Mouse (Mus musculus) small intestine, adult 2 months (tissue): Measurements from ENCODE around the gene P2ry4. TPM values are rescaled to one million over a fixed set of nuclear protein-coding genes. Genes with fewer than 3 reads are reported as not detected.

Experiments
- H3K27ac ChIP-seq: fragments of 200-500 bp; 2 replicates; pipeline ENCODE4 v1.5.1; 2012; ENCODE audit warnings: low read depth, low read length, control low read depth, inconsistent platforms; ENCODE audit not compliant: insufficient read depth
- H3K27me3 ChIP-seq: fragments of 200-500 bp; 2 replicates; pipeline ENCODE4 v1.6.1; 2012; ENCODE audit warnings: mild to moderate bottlenecking, moderate library complexity, low read length, inconsistent platforms; ENCODE audit not compliant: control insufficient read depth, insufficient read depth
- H3K36me3 ChIP-seq: fragments of 200-500 bp; 2 replicates; pipeline ENCODE4 v1.6.1; 2012; ENCODE audit warnings: mild to moderate bottlenecking, low read length, control low read depth, inconsistent platforms; ENCODE audit not compliant: control insufficient read depth, insufficient read depth
- H3K4me1 ChIP-seq: fragments of 200-500 bp; 2 replicates; pipeline ENCODE4 v1.6.1; 2012; ENCODE audit warnings: low read length, inconsistent platforms, mixed read lengths; ENCODE audit not compliant: control insufficient read depth, insufficient read depth, insufficient read length
- H3K4me3 ChIP-seq: fragments of 200-500 bp; 2 replicates; pipeline ENCODE4 v1.5.1; 2012; ENCODE audit warnings: low read depth, mild to moderate bottlenecking, control low read depth, inconsistent platforms, low read length, moderate library complexity
- CTCF ChIP-seq: fragments of 200-500 bp; IDR thresholded peaks from 2 replicates; pipeline ENCODE4 v1.5.1; 2012; ENCODE audit warnings: low read depth, mild to moderate bottlenecking, control low read depth, inconsistent platforms, low read length, moderate library complexity, mixed read lengths; ENCODE audit not compliant: insufficient replicate concordance, insufficient read length; ENCODE audit errors: extremely low read depth
- POLR2A ChIP-seq: fragments of 200-500 bp; IDR thresholded peaks from 2 replicates; pipeline ENCODE4 v1.6.1; 2012; ENCODE audit warnings: low read depth, mild to moderate bottlenecking, control low read depth, inconsistent platforms, low read length, moderate library complexity
- WGBS: fragments of 180-500 bp; shearing (Covaris S2); methylation state at CpG from one replicate; pipeline ENCODE4 v1.1.7; 2018; 5-methylcytosine and 5-hydroxymethylcytosine counted together
- polyA plus RNA-seq: library from polyadenylated mRNA; depleted of rRNA; stranded (reverse); fragments of >200 nt; gene quantifications from 2 replicates; pipeline ENCODE4 v1.2.3, GENCODE M21; 2012; rRNA removed

Gene P2ry4
- polyA plus RNA-seq, result 7.6 TPM in 1 of 2 replicates, not detected in the other

DNA sequence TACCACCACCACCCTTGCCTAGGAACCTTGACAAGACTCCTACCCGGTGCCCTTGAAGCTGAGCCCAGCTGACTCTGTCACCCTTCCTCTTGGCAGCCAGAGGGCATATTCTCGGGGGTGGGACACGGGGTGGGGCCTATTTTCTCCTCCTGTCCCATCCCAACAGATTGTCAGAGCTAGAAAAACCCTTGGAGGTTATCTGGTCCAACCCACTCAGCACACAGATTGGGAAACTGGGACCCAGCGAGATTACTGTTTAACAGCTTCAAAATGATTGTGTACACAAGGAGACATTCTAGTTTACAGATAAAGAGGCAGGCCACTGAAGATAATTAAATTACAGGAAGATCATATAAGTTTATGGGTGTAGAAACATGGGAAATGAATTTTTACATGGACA lies at the start of gene P2ry4:
TSS of gene P2ry4 (minus strand) at position 79 of the 400 bp plus-strand sequence.
- no peaks in the 10 kb centered on the region for H3K4me1 ChIP-seq
- H3K27ac ChIP-seq, result no peak within 1 kb of the TSS
- no peaks in the 10 kb centered on the region for H3K36me3 ChIP-seq
- H3K4me3 ChIP-seq, result no peak within 1 kb of the TSS
- TF ChIP-seq POLR2A (no peak), CTCF (no peak)
- H3K27me3 ChIP-seq, result no peaks in the 10 kb centered on the region
- 25% methylated on average over 4 of the region's 4 CpGs for WGBS

GRCm38 (mm10) chrX:100638477-100638876 lies 43.8 kb upstream of the P2ry4 start:
- Histone ChIP-seq H3K4me1 (no peaks in the 10 kb centered on the region), H3K4me3 (no peak overlapping the region), H3K27me3 (no peaks in the 10 kb centered on the region), H3K27ac (no peak overlapping the region), H3K36me3 (no peaks in the 10 kb centered on the region)
- WGBS, result 90% methylated on average over 8 of the region's 8 CpGs
- TF ChIP-seq CTCF (no peak), POLR2A (no peak)

DNA sequence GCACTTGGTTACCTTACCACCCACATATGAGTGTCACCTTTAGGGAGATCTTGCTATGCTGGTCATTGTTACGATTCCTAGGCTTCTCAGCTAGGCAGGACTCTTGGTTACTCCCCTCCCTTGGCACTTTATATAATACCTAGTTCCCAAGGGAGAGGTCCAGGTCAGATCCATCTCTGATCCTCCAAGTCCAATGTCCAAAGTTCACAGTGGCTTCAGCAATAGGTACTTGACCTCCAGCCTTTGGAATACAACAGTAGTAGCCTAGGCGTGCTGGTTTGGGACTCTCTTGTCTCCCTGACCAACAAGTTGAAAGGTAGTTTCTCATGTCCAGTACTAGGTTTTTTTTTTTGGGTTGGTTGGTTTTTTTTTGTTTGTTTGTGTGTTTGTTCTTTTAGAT lies 34.4 kb upstream of the P2ry4 start:
- no peaks in the 10 kb centered on the region for H3K27me3 ChIP-seq
- WGBS, result 58% methylated on average over 2 of the region's 2 CpGs
- H3K4me3 ChIP-seq, result no peak overlapping the region
- peaks cover 3% of the 10 kb centered on the region; the same call in 1 of the 2 replicates for H3K4me1 ChIP-seq
- peak overlapping the region; percentile 71; the same call in 1 of the 2 replicates for H3K27ac ChIP-seq
- H3K36me3 ChIP-seq, result peaks cover 2% of the 10 kb centered on the region; the same call in 1 of the 2 replicates
- no peak for TF ChIP-seq CTCF
- TF ChIP-seq POLR2A, result no peak

DNA sequence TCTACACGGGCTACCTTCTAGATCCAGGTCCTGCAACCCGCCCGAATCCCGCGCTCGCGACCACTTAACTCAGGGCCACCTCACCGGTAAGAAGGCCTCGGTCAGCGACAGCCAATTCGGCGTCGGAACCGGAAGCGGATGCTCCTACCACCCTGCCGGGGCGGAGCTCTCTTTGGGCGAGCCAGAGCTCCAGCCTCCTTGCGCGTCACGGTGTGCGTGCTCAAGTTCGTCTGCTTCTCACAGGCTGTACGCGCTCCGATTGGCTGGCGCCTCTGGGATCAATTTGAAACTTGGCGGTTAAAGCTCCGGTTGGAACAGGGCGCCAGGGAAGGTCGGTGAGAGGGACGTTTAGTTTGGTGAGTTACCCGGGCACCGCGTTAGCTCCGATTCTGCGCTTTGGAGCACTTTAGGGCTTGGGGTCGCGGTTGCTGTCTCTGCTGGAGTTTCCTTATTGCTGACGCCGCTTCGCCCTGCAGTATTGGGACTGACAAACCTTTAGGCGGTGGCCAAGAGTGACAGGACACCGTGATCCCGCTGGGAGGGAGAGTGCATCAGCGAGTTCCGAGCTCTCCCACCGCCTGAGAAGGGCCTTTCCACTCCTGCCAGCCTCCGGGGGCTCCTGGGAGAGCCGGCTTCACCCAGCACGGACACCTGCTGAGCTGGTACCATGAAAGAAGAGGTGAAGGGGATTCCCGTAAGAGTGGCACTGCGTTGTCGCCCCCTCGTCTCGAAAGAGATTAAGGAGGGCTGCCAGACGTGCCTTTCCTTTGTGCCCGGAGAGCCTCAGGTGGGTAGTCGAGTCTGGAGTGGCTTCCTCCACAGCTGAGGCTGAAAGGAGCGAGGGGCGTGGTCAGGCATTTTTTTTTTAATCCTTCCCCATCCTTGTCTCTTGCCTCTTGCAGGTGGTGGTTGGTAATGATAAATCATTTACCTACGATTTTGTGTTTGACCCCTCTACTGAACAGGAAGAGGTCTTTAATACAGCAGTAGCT lies 31.4 kb upstream of the P2ry4 start, which contains the start of gene Pdzd11:
TSS of gene Pdzd11 (minus strand) at position 767 of the 992 bp plus-strand sequence.
- Histone ChIP-seq H3K4me3 (peak within 1 kb of the TSS; percentile 95), H3K27me3 (no peaks in the 10 kb centered on the region), H3K27ac (peak within 1 kb of the TSS; percentile 74), H3K36me3 (peaks cover 10% of the 10 kb centered on the region), H3K4me1 (peaks cover 3% of the 10 kb centered on the region; the same call in 1 of the 2 replicates)
- 10% methylated on average over 62 of the region's 62 CpGs for WGBS
- no peak for TF ChIP-seq POLR2A
- no peak for TF ChIP-seq CTCF

DNA sequence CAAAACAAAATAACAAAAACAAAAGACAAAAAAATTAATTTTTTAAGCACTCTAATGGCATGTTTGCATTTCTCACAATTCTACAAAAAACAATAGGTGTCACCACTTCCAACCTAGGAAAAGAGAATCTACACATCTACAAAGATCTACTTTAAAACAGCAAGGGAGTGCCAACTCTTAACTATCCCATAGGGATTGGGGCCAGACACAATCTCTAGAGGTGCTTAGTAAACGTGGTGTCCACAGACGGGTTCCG lies 30.8 kb upstream of the P2ry4 start, which contains the start of gene Kif4:
TSS of gene Kif4 (plus strand) at position 192 of the 256 bp plus-strand sequence.
- Histone ChIP-seq H3K4me1 (peaks cover 3% of the 10 kb centered on the region; the same call in 1 of the 2 replicates), H3K27me3 (no peaks in the 10 kb centered on the region), H3K27ac (peak within 1 kb of the TSS; percentile 74), H3K4me3 (peak within 1 kb of the TSS; percentile 95), H3K36me3 (peaks cover 10% of the 10 kb centered on the region)
- TF ChIP-seq POLR2A, result no peak
- 4% methylated on average over 3 of the region's 3 CpGs for WGBS

DNA sequence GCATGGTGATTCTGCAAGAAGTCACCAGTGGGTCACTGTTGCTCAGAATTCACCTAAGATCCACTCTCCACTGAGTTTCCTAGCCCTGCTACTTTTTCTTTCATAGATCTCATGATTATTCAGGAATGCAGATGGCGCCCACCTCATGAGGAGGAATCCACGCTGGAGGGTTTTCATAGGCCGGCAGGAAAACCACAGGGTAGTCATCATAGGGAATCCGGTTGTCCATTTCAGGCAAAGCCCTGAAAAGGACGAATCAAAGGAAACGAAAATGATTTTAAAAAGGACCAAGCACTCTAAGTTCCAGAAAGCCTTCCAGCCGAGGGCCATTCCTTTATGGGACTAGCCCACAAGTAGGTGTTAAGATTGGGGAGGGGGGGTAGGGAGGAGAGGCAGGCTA lies 30.5 kb upstream of the P2ry4 start:
- H3K4me3 ChIP-seq, result peak overlapping the region; percentile 40
- no peak for TF ChIP-seq POLR2A
- TF ChIP-seq CTCF, result no peak
- H3K27ac ChIP-seq, result no peak overlapping the region
- H3K4me1 ChIP-seq, result peaks cover 3% of the 10 kb centered on the region; the same call in 1 of the 2 replicates
- peaks cover 10% of the 10 kb centered on the region for H3K36me3 ChIP-seq
- no peaks in the 10 kb centered on the region for H3K27me3 ChIP-seq
- WGBS, result 25% methylated on average over 7 of the region's 7 CpGs

DNA sequence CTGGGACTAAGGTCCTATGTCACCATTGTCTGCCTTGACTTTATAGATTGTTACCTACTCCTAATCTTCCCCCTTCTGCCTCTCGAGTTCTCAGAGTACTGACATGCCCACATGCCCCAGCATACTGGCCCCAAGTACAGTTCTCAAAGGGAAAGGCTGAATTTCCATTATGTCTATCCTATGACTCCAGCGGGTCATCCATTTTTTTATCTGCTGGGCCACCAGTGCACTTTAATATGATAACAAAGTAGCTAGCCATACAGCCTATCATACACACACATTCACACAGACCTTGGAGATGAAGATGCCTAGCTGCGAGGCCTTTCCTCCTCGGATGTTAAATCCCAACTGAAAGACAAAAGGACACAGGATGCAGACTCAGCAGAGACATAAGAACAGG lies 29.6 kb upstream of the P2ry4 start:
- 94% methylated on average over 4 of the region's 4 CpGs for WGBS
- no peak overlapping the region for H3K27ac ChIP-seq
- TF ChIP-seq CTCF, result no peak
- no peak for TF ChIP-seq POLR2A
- H3K4me3 ChIP-seq, result no peak overlapping the region
- H3K36me3 ChIP-seq, result peaks cover 10% of the 10 kb centered on the region
- H3K27me3 ChIP-seq, result no peaks in the 10 kb centered on the region
- no peaks in the 10 kb centered on the region for H3K4me1 ChIP-seq

DNA sequence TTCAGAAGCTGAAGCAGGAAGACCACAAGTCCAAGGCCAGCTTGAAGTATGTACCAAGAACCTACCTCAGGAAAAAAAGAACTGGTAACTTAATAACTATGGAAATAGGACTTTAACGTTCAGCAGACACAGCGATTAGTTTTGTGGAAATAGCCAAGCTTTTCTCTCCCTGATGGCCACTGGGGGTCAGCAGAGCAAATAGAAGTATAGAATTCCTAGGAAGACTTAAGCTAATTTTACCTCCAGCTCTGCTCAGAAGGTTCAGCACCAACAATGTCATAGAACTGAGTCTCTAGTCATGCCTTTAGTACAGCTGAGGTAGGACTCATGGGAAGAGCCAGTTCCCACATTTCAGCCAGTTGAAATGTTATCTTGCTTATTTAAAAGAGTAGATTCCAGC lies 26.7 kb upstream of the P2ry4 start:
- Histone ChIP-seq H3K4me1 (peaks cover 7% of the 10 kb centered on the region; the same call in 1 of the 2 replicates), H3K27ac (no peak overlapping the region), H3K4me3 (no peak overlapping the region), H3K36me3 (peaks cover 10% of the 10 kb centered on the region), H3K27me3 (no peaks in the 10 kb centered on the region)
- TF ChIP-seq POLR2A (no peak), CTCF (no peak)
- 62% methylated on average over 2 of the region's 2 CpGs for WGBS
